Mouse (Mus musculus) midbrain, embryonic 14.5 days (tissue): Measurements from ENCODE around the gene Arhgap33. TPM values are rescaled to one million over a fixed set of nuclear protein-coding genes. Genes with fewer than 3 reads are reported as not detected.
"Not testable (repeated sequence)": the region's sequence is repeated elsewhere in the genome, so short reads cannot be mapped to it uniquely, and the experiment has no call there.

Experiments used
- ATAC-seq: fragments of 200-750 bp; cut with Nextera tagmentation; 2 replicates; pipeline ENCODE4 v1.8.0; 2017; ENCODE audit warnings: moderate number of reproducible peaks, moderate library complexity; ENCODE audit not compliant: low FRiP score, low TSS enrichment
- DNase-seq: peaks from one replicate; pipeline ENCODE4 v3.0.0-alpha.2; 2015
- H3K27ac ChIP-seq: fragments of 300-500 bp; sonication (generic); replicated peaks from 2 replicates; pipeline ENCODE4 v1.5.1; 2014; ENCODE audit warnings: mild to moderate bottlenecking, low read depth, low read length, moderate library complexity
- H3K27me3 ChIP-seq: fragments of 300-500 bp; sonication (generic); 2 replicates; pipeline ENCODE4 v1.6.1; 2014; ENCODE audit warnings: low read length, control low read depth, mixed read lengths; ENCODE audit not compliant: control insufficient read depth, insufficient read depth
- H3K36me3 ChIP-seq: fragments of 300-500 bp; sonication (generic); 2 replicates; pipeline ENCODE4 v1.6.1; 2014; ENCODE audit warnings: low read length, control low read depth; ENCODE audit not compliant: control insufficient read depth, insufficient read depth
- H3K4me1 ChIP-seq: fragments of 300-500 bp; sonication (generic); 2 replicates; pipeline ENCODE4 v1.6.1; 2014; ENCODE audit warnings: mild to moderate bottlenecking, antibody characterized with exemption, low read length, control low read depth; ENCODE audit not compliant: control insufficient read depth, insufficient read depth
- H3K4me2 ChIP-seq: fragments of 300-500 bp; sonication (generic); 2 replicates; pipeline ENCODE4 v1.6.1; 2014; ENCODE audit warnings: mild to moderate bottlenecking, low read length, moderate library complexity
- H3K4me3 ChIP-seq: fragments of 300-500 bp; sonication (generic); replicated peaks from 2 replicates; pipeline ENCODE4 v1.5.1; 2014; ENCODE audit warnings: low read depth, low read length
- H3K9ac ChIP-seq: fragments of 300-500 bp; sonication (generic); replicated peaks from 2 replicates; pipeline ENCODE4 v1.6.1; 2014; ENCODE audit warnings: mild to moderate bottlenecking, low read length, moderate library complexity
- H3K9me3 ChIP-seq: fragments of 300-500 bp; sonication (generic); 2 replicates; pipeline ENCODE4 v1.6.1; 2016; ENCODE audit warnings: low read length, control low read depth, mixed read lengths; ENCODE audit not compliant: control insufficient read depth
- WGBS: fragments of 180-500 bp; shearing (Covaris S2); extraction: QIAGEN DNeasy Blood & Tissue Kit; methylation state at CpG from one replicate; pipeline ENCODE4 v1.1.7; 2014; 5-methylcytosine and 5-hydroxymethylcytosine counted together
- polyA plus RNA-seq: library from polyadenylated mRNA; unstranded; fragments of >200 nt; fragmentation: Nextera tagmentation; extraction: Ambion mirVana; gene quantifications from 2 replicates; pipeline ENCODE4 v1.2.1, GENCODE M21; 2014

The Arhgap33 gene
- polyA plus RNA-seq, 1 experiment from 2014 or later: 129 TPM

DNA sequence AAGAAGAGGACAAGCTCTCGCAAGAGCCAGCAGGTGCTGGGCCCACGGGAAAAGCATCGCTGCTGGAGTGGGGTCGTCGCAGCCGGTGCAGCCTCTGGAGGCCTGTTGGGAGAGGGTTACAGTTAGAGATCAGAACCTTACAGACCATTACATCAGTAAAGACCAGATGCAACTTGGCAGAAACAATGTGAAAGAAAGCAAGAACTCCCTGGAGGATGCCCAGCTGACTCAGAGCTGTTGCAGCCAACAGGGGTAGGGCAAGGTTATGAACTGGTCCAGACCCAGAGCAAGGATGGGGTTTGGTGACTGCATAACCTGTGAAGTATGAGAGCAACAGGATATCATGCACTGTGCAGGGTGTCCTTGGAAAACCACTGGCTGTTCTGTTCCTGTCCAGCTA lies 10.4 kb downstream of the Arhgap33 start:
- H3K27ac ChIP-seq: no peak overlapping the region
- DNase-seq (no peak), ATAC-seq (no peak)
- H3K4me1 ChIP-seq: no peaks in the 10 kb centered on the region
- H3K27me3 ChIP-seq: no peaks in the 10 kb centered on the region
- WGBS: 79% methylated on average over 6 of the region's 6 CpGs
- H3K4me3 ChIP-seq: no peak overlapping the region
- no peak overlapping the region for H3K9ac ChIP-seq
- H3K9me3 ChIP-seq: no peaks in the 10 kb centered on the region
- peaks cover 75% of the 10 kb centered on the region for H3K36me3 ChIP-seq
- no peak overlapping the region for H3K4me2 ChIP-seq

DNA sequence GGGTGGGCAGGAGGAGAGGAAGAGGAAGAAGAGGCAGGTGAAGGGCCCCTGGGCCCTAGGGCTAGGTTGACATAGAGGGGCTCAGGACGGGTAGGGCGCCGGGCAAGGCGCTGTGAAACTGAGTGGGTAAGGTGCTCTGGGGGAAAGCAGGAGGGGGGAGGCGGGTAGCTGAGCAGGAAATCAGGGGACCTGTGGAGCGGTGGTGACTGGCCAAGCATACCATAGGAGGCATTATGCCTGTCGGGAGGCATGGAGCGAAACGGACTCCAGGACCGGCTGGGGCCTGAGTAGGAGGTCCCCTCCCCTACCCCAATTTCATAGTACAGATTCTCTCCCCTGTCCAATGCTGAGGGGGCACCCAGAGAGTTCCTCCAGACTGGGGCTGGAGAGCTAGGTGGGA lies 12.0 kb downstream of the Arhgap33 start:
- 79% methylated on average over 10 of the region's 10 CpGs for WGBS

DNA sequence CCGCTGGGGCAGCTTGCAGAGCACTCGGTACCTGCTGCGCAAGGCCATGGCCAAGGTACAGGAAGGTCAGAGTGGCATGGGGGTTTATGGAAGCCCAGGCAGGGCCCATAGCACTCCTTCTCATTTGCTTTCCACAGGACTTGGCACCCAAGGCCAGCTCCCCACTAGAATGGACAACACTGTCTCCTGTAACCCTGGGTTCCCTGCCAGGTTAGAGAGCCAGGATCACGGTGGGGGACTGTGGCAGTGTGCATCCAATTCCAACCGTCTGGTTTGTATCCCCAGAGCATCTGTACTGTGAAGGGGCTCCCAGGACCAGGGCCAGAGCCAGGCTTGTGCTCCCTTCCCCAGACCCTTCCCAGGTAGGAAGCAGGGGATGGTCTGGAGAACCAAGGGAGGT lies 14.0 kb downstream of the Arhgap33 start:
- Histone ChIP-seq H3K9me3 (no peaks in the 10 kb centered on the region), H3K27me3 (no peaks in the 10 kb centered on the region), H3K4me1 (no peaks in the 10 kb centered on the region), H3K36me3 (peaks cover 39% of the 10 kb centered on the region), H3K4me3 (no peak overlapping the region), H3K27ac (peak overlapping the region; percentile 32), H3K4me2 (no peak overlapping the region), H3K9ac (no peak overlapping the region)
- ATAC-seq (no peak), DNase-seq (no peak)
- 71% methylated on average over 5 of the region's 5 CpGs for WGBS

More for the DNA sequence above, 12.0 kb downstream of the Arhgap33 start:
- Histone ChIP-seq H3K9me3 (no peaks in the 10 kb centered on the region), H3K27me3 (no peaks in the 10 kb centered on the region), H3K27ac (no peak overlapping the region), H3K36me3 (peaks cover 59% of the 10 kb centered on the region), H3K4me3 (no peak overlapping the region), H3K4me1 (no peaks in the 10 kb centered on the region), H3K4me2 (no peak overlapping the region), H3K9ac (no peak overlapping the region)
- no peak for ATAC-seq
- DNase-seq: no peak

DNA sequence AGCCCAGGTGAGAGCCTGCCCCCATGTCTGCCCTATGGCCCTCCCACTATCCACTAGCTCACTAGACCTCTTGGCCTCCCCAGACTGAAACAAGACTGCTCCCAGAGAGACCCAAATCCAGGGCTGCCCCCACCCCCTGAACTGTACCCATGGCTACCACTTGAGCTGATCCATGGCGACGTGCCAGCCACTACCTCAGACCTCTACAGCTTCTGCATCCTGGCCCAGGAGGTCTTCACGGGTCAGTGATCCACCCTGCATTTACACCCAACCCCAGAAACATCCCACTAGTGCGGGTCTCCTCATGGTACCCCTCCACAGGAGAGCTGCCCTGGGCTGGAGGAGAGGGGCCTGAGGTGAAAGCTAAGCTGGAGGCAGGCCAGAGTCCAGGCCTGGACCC lies 14.5 kb downstream of the Arhgap33 start:
- Histone ChIP-seq H3K9ac (no peak overlapping the region), H3K27ac (peak overlapping the region; percentile 32), H3K4me3 (no peak overlapping the region), H3K9me3 (no peaks in the 10 kb centered on the region), H3K27me3 (no peaks in the 10 kb centered on the region), H3K36me3 (peaks cover 34% of the 10 kb centered on the region), H3K4me2 (no peak overlapping the region), H3K4me1 (no peaks in the 10 kb centered on the region)
- 24% methylated on average over 4 of the region's 4 CpGs for WGBS
- ATAC-seq (0 out of 2 replicates have a peak, but pooled peaks have one; percentile 13), DNase-seq (peak; percentile 29)

DNA sequence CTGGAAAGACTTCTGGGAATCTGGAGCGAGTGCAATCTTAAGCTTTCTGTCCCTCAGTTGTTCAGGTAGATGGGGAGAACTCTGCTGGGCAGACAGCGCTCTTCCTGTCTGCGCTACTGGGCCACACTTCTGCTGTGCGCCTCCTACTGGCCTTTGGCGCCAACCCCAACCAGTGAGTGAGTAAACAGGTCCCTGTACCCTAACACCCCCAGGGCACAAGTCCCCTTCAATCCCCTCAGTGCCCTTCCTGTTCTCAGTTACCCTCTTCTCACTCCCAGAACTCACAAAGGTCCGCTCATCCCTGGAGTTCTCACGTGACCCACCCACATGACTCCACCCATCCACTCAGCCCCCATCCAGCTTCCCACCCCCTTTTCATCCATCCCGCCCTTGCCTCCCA lies 16.5 kb downstream of the Arhgap33 start:
- Histone ChIP-seq H3K4me1 (no peaks in the 10 kb centered on the region), H3K27me3 (no peaks in the 10 kb centered on the region), H3K27ac (no peak overlapping the region), H3K36me3 (peaks cover 14% of the 10 kb centered on the region), H3K9ac (no peak overlapping the region), H3K4me3 (no peak overlapping the region), H3K4me2 (no peak overlapping the region), H3K9me3 (no peaks in the 10 kb centered on the region)
- DNase-seq (no peak), ATAC-seq (no peak)
- 42% methylated on average over 8 of the region's 8 CpGs for WGBS

GRCm38 (mm10) chr7:30515003-30515760 lies 19.7 kb downstream of the Arhgap33 start:
- no peaks in the 10 kb centered on the region for H3K4me1 ChIP-seq
- no peak overlapping the region for H3K4me2 ChIP-seq
- no peaks in the 10 kb centered on the region for H3K9me3 ChIP-seq
- no peaks in the 10 kb centered on the region for H3K36me3 ChIP-seq
- H3K4me3 ChIP-seq: no peak overlapping the region
- no peak for ATAC-seq
- no peak overlapping the region for H3K9ac ChIP-seq
- no peaks in the 10 kb centered on the region for H3K27me3 ChIP-seq
- H3K27ac ChIP-seq: no peak overlapping the region
- DNase-seq: no peak
- 55% methylated on average over 24 of the region's 24 CpGs for WGBS

GRCm38 (mm10) chr7:30508061-30508460 lies 26.8 kb downstream of the Arhgap33 start:
- Histone ChIP-seq H3K4me3 (no peak overlapping the region), H3K9me3 (no peaks in the 10 kb centered on the region), H3K36me3 (no peaks in the 10 kb centered on the region), H3K4me1 (no peaks in the 10 kb centered on the region), H3K27me3 (no peaks in the 10 kb centered on the region), H3K27ac (no peak overlapping the region), H3K4me2 (no peak overlapping the region), H3K9ac (no peak overlapping the region)
- DNase-seq (no peak), ATAC-seq (no peak)
- WGBS: 85% methylated on average over 4 of the region's 4 CpGs

DNA sequence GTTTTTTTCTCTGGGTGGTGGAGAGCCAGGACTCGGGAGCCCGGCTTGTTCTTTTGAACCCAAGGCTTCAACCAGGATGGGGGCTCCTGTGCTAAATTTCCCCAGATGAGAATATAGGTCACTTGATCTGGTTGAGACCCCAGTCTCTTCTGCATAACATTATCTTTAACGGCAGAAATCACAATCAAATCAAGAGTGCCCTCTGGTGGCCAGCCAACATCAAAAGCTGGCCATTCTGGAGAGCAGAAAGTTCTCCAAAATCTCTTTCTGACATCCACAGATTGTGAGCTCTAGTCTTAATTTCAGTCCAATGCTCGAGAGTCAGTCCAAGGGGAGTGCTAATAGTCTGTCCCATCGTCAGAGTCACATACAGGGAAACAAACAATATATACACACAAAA lies 33.7 kb downstream of the Arhgap33 start:
- not testable (repeated sequence) for H3K9ac ChIP-seq, H3K4me2 ChIP-seq, ATAC-seq, H3K27ac ChIP-seq, H3K9me3 ChIP-seq, H3K4me1 ChIP-seq, H3K4me3 ChIP-seq, H3K36me3 ChIP-seq, H3K27me3 ChIP-seq
- peak; percentile 39 for DNase-seq
- 76% methylated on average over 5 of the region's 5 CpGs for WGBS

- not testable (repeated sequence) for H3K27me3 ChIP-seq, DNase-seq, H3K9ac ChIP-seq, H3K4me2 ChIP-seq, H3K36me3 ChIP-seq, ATAC-seq, H3K4me3 ChIP-seq, H3K4me1 ChIP-seq, H3K27ac ChIP-seq, H3K9me3 ChIP-seq
- 64% methylated on average over 5 of the region's 5 CpGs for whole genome bisulfite sequencing
Observed at GRCm38 (mm10) chr7:30495506-30496042, 39.3 kb downstream of the Arhgap33 start.
